Mouse (Mus musculus) heart, postnatal 36 days (tissue): Measurements from ENCODE around the gene Srp14. TPM values are rescaled to one million over a fixed set of nuclear protein-coding genes. Genes with fewer than 3 reads are reported as not detected.
A peak's percentile ranks its signal among the peaks of the same experiment; 100 is the strongest.

Experiments used
- DNase-seq, 2 experiments: peaks; one replicate each; pipeline ENCODE4 v3.0.0; 2021 to 2022
- intact Hi-C: fragments of 180-260 bp; cut with DNase I; formaldehyde crosslinking; loops from one replicate; pipeline ENCODE4 v1.15.1; 2025
- total RNA-seq, 2 experiments: library from RNA; stranded (reverse); gene quantifications; 2 replicates each; pipeline ENCODE4 v1.2.3; 2021

Srp14 gene
- total RNA-seq, 2 experiments from 2014 or later = 114 to 118 TPM

- no peak for DNase-seq
- intact Hi-C loops = loop anchor here (2.0 kb wide), 1 partner anchor 19 kb away; no protein-coding TSS in a partner anchor
Observed at GRCm38 (mm10) chr2:118491281-118491731, 11.8 kb upstream of the Srp14 start.

DNA sequence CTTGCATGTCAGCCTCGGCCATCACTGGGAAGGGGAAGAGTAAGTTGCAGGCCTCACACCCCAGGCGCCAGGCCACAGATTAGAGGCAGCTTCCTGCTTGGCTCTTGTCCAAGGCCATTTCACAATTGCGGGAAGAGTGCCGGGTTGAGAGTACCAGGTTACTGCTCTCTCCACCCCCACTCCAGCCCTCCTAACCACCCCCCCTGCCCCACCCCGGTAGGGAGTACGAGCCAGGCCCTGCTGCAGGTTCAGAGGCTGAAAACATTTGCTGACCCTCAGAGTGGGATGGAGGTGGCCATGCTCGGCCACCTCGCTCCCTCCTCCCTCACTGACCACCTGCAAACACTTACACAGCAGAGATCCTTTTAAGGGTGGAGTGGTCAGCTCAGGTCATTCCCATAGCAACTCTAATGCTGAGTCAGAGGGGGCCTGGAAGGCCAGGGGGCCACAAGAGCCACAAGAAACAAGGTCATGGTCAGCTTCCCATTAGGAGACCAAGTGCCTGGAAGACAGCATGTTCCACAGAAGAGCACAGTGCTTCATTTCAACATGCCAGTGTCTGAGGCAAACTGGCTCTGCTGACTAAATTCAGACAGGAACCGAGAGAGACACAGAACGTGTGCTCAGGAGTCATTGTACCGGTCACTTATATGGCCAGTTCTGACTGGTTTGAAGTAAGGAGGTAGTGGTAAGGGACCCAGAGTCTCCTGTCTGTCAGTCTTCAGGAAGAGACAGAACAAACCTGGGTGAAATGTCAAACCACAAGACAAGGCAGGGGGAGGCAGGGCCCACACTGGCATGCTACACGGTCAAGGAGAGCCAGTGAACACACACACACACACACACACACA is 11.0 kb upstream of the Srp14 start:
- peak; percentile 77 to 79 for DNase-seq

GRCm38 (mm10) chr2:118487806-118488205 is 8.3 kb upstream of the Srp14 start:
- intact Hi-C loops = loop anchor here (1.0 to 5.0 kb wide), 4 partner anchors 59 to 394 kb away; partner anchors contain the start of gene Bmf
- DNase-seq = peak in 1 of 2 experiments; percentile 52

More for the DNA sequence above, 11.0 kb upstream of the Srp14 start:
- intact Hi-C loops = loop anchor here (2.0 kb wide), 1 partner anchor 20 kb away; no protein-coding TSS in a partner anchor

DNA sequence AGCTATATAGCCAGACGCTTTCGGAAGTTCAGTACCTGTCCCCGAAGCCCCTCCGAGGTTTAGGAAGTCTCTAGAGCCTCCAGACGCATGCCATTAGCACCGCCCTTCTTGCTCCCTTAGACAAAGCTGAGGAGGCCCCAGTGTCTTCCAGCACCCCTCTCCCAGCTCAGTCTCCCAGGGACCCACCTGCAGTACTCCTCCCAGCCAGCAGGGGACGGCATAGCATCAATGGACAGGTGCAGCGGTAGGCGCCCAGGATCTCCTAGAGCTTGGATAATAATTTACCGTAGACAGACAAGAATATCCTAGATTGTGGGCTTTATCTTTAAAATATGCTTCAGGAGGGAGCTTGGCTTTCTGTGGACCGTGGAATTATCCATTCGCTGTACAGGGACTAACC is 7.4 kb upstream of the Srp14 start:
- DNase-seq = peak; percentile 85 to 93
- intact Hi-C loops = loop anchor here (1.0 to 5.0 kb wide), 4 partner anchors 60 to 395 kb away; partner anchors contain the start of gene Bmf

DNA sequence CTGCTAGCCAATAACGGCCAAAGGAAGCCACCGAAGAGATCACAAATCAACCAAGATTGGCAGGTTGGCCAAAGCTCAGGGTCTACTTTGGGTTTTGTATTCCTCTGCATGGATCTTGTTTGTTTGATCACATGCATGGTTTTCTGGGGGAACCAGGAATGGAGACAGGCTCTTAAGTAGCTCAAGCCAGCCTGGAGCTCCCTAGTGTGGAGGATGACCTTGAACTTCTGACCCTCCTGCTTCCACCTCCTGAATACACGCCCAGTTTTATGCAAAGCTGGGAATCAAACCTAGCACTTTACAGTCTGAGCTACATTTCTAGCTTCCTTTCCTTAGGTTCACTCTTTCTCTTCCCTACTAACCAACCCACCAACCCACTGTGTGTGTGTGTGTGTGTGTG is 5.9 kb upstream of the Srp14 start:
- no peak for DNase-seq
- intact Hi-C loops = loop anchor here (5.0 kb wide), 2 partner anchors 62 to 397 kb away; partner anchors contain the start of gene Bmf

DNA sequence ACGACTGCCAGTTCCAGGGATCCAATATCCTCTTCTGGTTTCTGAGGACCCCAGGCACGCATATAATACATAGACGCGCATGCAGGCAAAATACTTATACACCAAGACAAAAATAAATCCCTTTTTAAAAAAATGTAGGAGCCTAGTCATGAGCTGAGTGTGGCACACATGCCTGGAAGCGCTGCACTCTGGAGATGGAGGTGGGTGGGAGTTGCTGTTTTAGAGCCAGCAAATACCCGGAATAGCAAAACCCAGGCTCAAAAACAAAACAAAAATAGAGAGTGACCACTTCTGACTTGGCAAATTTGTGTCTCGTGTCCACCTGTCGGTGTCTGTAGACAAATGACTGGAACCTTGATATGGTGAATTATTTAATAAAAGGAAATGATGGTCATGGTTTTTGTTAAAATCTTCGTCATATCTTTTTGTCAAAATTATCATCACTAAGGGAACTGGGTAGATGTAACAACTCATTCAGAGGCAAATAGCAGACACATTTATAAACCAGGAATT is 4.9 kb upstream of the Srp14 start:
- DNase-seq = no peak
- intact Hi-C loops = no loop called here

- intact Hi-C loops = no loop called here
- no peak for DNase-seq
Observed at GRCm38 (mm10) chr2:118483032-118483431, 3.5 kb upstream of the Srp14 start.

GRCm38 (mm10) chr2:118480886-118481285 is 1.4 kb upstream of the Srp14 start:
- intact Hi-C loops = no loop called here
- no peak for DNase-seq

DNA sequence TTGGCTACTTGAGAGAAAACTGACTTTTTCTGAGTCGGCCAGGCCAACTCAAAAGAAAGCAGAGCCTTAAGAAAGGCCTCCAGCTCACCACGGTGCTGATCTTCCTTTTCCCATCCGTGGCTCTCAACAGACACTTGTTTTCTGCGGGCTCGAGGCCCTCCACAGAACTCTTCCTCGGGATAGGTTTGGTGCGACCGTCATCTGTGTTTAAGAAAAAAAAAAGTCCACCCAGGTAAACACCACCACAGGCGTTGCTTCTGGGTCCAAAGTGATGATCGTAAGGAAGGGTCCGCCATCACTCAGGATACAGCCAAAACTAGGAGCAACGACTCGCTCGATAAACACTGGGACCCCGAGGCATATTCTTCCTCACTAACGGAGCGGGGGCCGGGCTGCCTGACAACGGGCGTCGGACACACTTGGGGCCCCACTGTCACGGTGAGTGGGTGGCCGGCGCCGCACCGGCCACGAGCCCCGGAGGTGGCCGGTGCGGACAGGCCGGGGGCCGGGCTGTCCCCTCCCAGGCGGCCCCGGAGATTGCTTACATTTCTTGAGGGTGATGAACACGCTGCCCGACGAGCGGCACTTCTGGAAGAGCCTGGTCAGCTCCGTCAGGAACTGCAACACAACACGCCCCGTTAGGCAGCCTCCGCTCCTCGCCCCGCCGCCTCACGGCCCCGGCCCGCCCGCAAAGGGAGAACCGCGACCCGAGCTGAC is 520 bp downstream of the Srp14 start:
- intact Hi-C loops = loop anchor here (5.0 kb wide), 1 partner anchor 217 kb away; no protein-coding TSS in a partner anchor
- DNase-seq = no peak

- intact Hi-C loops = no loop called here
- no peak for DNase-seq
Observed at GRCm38 (mm10) chr2:118468354-118468753, 11.2 kb downstream of the Srp14 start.

DNA sequence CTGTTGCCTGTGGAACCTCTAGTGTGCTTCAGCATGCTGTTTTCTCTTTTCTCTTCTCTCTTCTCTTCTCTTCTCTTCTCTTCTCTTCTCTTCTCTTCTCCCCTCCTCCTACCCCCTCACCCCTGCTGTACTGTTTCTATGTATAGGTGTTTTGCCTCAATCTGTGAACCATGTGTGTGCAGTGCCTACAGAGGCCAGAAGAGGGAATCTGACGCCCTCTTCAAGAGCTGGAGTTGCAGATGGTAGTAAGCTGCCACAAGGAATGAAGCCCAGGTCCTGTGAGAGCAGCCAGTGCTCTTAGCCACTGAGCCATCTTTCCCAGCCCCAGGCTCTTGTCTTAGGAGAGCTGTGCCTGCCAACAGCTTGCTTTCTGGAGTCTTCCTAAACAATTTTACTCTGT is 12.9 kb downstream of the Srp14 start:
- intact Hi-C loops = no loop called here

GRCm38 (mm10) chr2:118465894-118466293 is 13.6 kb downstream of the Srp14 start:
- no peak for DNase-seq
- intact Hi-C loops = no loop called here

More for the DNA sequence above, 12.9 kb downstream of the Srp14 start:
- no peak for DNase-seq

DNA sequence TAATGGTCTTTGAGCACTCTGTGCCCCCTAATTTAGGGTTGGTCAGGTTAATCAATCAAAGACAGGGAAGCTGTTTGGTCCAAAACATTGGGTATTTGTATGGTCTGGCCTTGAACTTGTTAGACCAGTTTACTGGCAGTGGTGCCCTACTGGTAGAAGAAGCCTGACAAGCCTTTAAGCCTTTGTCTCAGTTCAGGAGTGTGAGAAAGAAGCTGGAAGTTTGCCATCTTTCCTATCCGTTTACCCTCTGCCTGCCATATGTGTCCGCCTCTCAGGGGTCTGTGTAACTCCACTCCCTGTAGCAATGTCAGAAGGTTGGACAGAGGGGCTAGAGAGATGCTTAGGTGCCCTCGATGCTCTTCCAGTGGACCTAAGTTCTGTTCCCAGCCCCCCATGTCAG is 15.1 kb downstream of the Srp14 start:
- intact Hi-C loops = no loop called here
- DNase-seq = no peak

GRCm38 (mm10) chr2:118463480-118463879 is 16.0 kb downstream of the Srp14 start:
- intact Hi-C loops = no loop called here
- DNase-seq = no peak

- no peak for DNase-seq
- intact Hi-C loops = no loop called here
Observed at GRCm38 (mm10) chr2:118461480-118462165, 17.9 kb downstream of the Srp14 start.

GRCm38 (mm10) chr2:118457463-118458261 is 21.8 kb downstream of the Srp14 start:
- no peak for DNase-seq
- intact Hi-C loops = no loop called here

GRCm38 (mm10) chr2:118457029-118457428 is 22.5 kb downstream of the Srp14 start:
- intact Hi-C loops = no loop called here
- DNase-seq = no peak

DNA sequence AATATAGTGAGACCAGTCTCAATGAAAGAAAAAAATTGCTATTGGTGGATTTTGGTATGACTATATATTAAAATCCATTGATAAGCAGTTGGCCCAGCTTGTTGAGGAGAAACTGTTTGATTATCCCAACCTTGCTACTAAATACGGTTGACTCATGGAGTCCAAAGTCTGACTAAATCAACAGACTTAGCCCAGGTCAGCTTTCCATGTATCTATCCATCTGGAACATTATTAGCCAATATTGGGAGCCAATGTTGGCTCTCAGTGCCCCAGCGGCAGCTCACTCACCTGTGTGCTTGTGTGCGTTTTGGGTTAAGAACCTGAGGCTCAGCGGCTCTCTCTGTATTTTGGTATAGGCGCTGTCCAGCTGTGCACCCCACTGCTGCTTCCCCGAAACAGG is 28.5 kb downstream of the Srp14 start:
- intact Hi-C loops = no loop called here
- no peak for DNase-seq

- intact Hi-C loops = no loop called here
- DNase-seq = no peak
Observed at GRCm38 (mm10) chr2:118448181-118448580, 31.3 kb downstream of the Srp14 start.
